Mouse (Mus musculus) heart, postnatal 0 days (tissue): ENCODE results near the gene Chmp5. TPM values are rescaled to one million over a fixed set of nuclear protein-coding genes. Genes with fewer than 3 reads are reported as not detected.

Source experiments
- ATAC-seq: fragments of 200-750 bp; cut with Nextera tagmentation; 2 replicates; pipeline ENCODE4 v1.8.0; 2017; ENCODE audit warnings: low read depth, moderate number of reproducible peaks, moderate library complexity; ENCODE audit not compliant: insufficient read depth
- DNase-seq: peaks from one replicate; pipeline ENCODE4 v3.0.0-alpha.2; 2016; ENCODE audit warnings: low spot score
- H3K27ac ChIP-seq: fragments of 300-500 bp; sonication (generic); 2 replicates; pipeline ENCODE4 v1.5.1; 2014; ENCODE audit warnings: low read depth, mild to moderate bottlenecking
- H3K27me3 ChIP-seq: fragments of 300-500 bp; sonication (generic); 2 replicates; pipeline ENCODE4 v1.6.1; 2014; ENCODE audit warnings: low read length, mixed read lengths; ENCODE audit not compliant: control insufficient read depth, insufficient read depth
- H3K36me3 ChIP-seq: fragments of 300-500 bp; sonication (generic); replicated peaks from 2 replicates; pipeline ENCODE4 v1.6.1; 2014; ENCODE audit warnings: low read length, mixed read lengths; ENCODE audit not compliant: control insufficient read depth, insufficient read depth
- H3K4me1 ChIP-seq: fragments of 300-500 bp; sonication (generic); 2 replicates; pipeline ENCODE4 v1.6.1; 2014; ENCODE audit warnings: antibody characterized with exemption; ENCODE audit not compliant: control insufficient read depth, insufficient read depth
- H3K4me2 ChIP-seq: fragments of 300-500 bp; sonication (generic); 2 replicates; pipeline ENCODE4 v1.6.1; 2014; ENCODE audit warnings: low read depth, mild to moderate bottlenecking, low read length, moderate library complexity
- H3K4me3 ChIP-seq: fragments of 300-500 bp; sonication (generic); 2 replicates; pipeline ENCODE4 v1.5.1; 2014; ENCODE audit warnings: low read depth, low read length
- H3K9ac ChIP-seq: fragments of 300-500 bp; sonication (generic); replicated peaks from 2 replicates; pipeline ENCODE4 v1.6.1; 2014; ENCODE audit warnings: low read depth, low read length, mixed read lengths
- H3K9me3 ChIP-seq: fragments of 300-500 bp; sonication (generic); replicated peaks from 2 replicates; pipeline ENCODE4 v1.6.1; 2016; ENCODE audit warnings: low read length; ENCODE audit not compliant: control insufficient read depth
- CTCF ChIP-seq: IDR thresholded peaks from 2 replicates; pipeline ENCODE4 v1.5.1; 2016; ENCODE audit warnings: antibody characterized with exemption, control low read depth, low read depth
- EP300 ChIP-seq: IDR thresholded peaks from 2 replicates; pipeline ENCODE4 v1.6.1; 2016; ENCODE audit warnings: antibody characterized with exemption, low read depth
- WGBS: fragments of 180-500 bp; shearing (Covaris S2); extraction: QIAGEN DNeasy Blood & Tissue Kit; methylation state at CpG from one replicate; pipeline ENCODE4 v1.1.7; 2014; 5-methylcytosine and 5-hydroxymethylcytosine counted together
- polyA plus RNA-seq: library from polyadenylated mRNA; unstranded; fragments of >200 nt; fragmentation: Nextera tagmentation; extraction: Ambion mirVana; gene quantifications from 2 replicates; pipeline ENCODE4 v1.2.1, GENCODE M21; 2015
- total RNA-seq: library from RNA; depleted of rRNA; stranded (reverse); fragments of >200 nt; gene quantifications from 2 replicates; pipeline ENCODE4 v1.2.3, GENCODE M21; 2014; ENCODE audit warnings: low replicate concordance

Chmp5 gene
- total and polyA plus RNA-seq, 2 experiments from 2014 or later, result 17.7 to 72.3 TPM

DNA sequence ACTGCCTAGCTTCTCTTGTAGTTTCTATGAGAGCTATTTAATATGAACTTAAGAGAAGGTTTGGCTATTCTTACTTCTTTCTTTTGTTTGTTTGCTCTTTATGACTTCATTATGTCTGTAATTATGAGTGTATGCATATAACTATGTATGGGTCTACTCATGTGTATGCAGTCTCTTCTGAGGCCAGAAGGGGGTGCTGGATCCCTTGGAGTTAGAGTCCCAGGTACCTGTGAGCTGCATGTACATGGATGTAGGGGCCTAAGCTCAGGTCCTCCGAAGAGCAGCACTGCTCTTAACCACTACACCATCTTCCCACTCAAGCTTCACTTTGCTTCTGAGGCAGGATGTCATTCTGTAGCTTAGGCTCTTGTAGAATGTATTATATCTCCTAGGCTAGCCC, 5.3 kb downstream of the Chmp5 start:
- Histone ChIP-seq H3K27me3 (no peaks in the 10 kb centered on the region), H3K9ac (no peak overlapping the region), H3K4me1 (peaks cover 5% of the 10 kb centered on the region; the same call in 1 of the 2 replicates), H3K9me3 (no peaks in the 10 kb centered on the region), H3K4me3 (no peak overlapping the region), H3K27ac (no peak overlapping the region), H3K4me2 (no peak overlapping the region), H3K36me3 (peaks cover 54% of the 10 kb centered on the region)
- ATAC-seq, result no peak
- DNase-seq, result no peak
- TF ChIP-seq CTCF (peak; percentile 36), EP300 (no peak)
- WGBS, result 83% methylated on average over 1 of the region's 1 CpGs

DNA sequence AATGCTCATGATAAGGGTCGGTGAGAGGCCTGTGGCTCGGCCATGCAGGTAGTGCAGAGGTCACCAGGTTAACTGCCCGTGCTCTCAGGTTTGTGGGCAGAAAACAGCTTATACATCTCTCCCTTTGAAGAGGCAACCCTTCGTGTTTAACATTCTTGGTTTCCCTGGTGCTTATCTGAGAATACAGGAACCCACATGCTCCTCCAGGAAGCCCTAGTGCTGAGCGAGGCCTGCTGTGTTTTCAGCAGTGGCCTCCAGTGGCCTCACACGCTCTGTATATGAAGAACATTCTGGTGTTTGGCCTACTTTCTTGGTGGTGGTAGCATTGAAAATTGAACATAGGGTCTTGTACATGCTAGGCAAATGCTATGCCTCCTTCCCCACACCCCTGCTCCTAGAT, 7.7 kb downstream of the Chmp5 start:
- Histone ChIP-seq H3K4me3 (no peak overlapping the region), H3K36me3 (peaks cover 76% of the 10 kb centered on the region), H3K4me2 (no peak overlapping the region), H3K9me3 (no peaks in the 10 kb centered on the region), H3K27ac (no peak overlapping the region), H3K9ac (no peak overlapping the region), H3K27me3 (no peaks in the 10 kb centered on the region), H3K4me1 (no peaks in the 10 kb centered on the region)
- no peak for TF ChIP-seq EP300
- no peak for TF ChIP-seq CTCF
- DNase-seq (no peak), ATAC-seq (no peak)
- WGBS, result 70% methylated on average over 6 of the region's 6 CpGs

- Histone ChIP-seq H3K9ac (no peak overlapping the region), H3K9me3 (no peaks in the 10 kb centered on the region), H3K27ac (no peak overlapping the region), H3K4me2 (no peak overlapping the region), H3K4me3 (no peak overlapping the region), H3K36me3 (peaks cover 69% of the 10 kb centered on the region), H3K4me1 (no peaks in the 10 kb centered on the region), H3K27me3 (no peaks in the 10 kb centered on the region)
- 79% methylated on average over 3 of the region's 3 CpGs for WGBS
- TF ChIP-seq CTCF (no peak), EP300 (no peak)
- DNase-seq (no peak), ATAC-seq (no peak)
These were observed 15.3 kb downstream of the Chmp5 start for GRCm38 (mm10) chr4:40963536-40963935.

GRCm38 (mm10) chr4:40969161-40969560, 21.0 kb downstream of the Chmp5 start:
- no peak for DNase-seq
- no peak for ATAC-seq
- 53% methylated on average over 4 of the region's 4 CpGs for WGBS

DNA sequence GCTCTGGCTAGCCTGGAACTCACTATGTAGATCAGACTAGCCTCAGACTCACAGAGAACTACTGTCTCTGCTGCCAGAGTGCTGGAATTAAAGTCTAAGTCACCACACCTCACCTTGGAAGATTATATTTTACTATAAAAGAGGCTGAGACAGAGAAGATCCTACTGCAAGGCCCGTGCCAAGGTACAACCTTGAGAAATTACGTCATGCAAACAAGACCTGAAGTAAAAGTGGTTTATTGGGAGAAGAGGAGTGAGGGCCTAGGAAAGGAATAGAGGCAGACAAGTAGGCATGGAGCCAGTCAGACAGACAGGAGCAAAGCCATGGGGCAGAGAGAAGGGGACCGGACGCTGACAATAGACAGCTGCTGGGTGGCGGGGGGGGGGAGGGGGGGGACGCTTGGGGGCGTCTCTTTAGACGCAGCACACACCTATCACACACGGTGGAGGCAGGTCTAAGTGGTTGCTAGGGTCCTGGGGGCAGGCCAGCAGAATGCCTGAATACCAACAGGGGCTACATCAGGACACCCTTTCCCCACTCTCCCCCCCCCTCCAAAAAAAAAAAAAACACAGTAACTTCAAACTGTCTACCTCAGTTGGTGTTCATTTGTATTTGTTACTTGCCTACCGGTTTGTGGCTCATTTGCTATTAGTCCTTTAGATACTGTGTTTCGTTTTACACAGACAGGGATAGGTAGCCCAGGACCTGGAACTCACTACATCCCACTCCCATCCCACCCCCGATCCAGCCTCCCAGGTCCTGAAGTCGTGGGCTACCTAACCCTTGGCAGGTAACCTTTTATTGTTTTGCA, 21.8 kb downstream of the Chmp5 start:
- peak overlapping the region; percentile 92 for H3K27ac ChIP-seq
- H3K9ac ChIP-seq, result peak overlapping the region; percentile 75
- DNase-seq (peak; percentile 38), ATAC-seq (peak; percentile 45)
- peaks cover 25% of the 10 kb centered on the region for H3K4me1 ChIP-seq
- H3K9me3 ChIP-seq, result no peaks in the 10 kb centered on the region
- peak overlapping the region; percentile 73 for H3K4me3 ChIP-seq
- no peak for TF ChIP-seq EP300
- no peak for TF ChIP-seq CTCF
- peak overlapping the region; percentile 77 for H3K4me2 ChIP-seq
- no peaks in the 10 kb centered on the region for H3K27me3 ChIP-seq
- peaks cover 14% of the 10 kb centered on the region for H3K36me3 ChIP-seq
- WGBS, result 10% methylated on average over 12 of the region's 13 CpGs

More at GRCm38 (mm10) chr4:40969161-40969560, 21.0 kb downstream of the Chmp5 start:
- no peak overlapping the region for H3K27ac ChIP-seq
- H3K36me3 ChIP-seq, result peaks cover 20% of the 10 kb centered on the region
- H3K9me3 ChIP-seq, result no peaks in the 10 kb centered on the region
- H3K4me1 ChIP-seq, result peaks cover 25% of the 10 kb centered on the region
- TF ChIP-seq CTCF (no peak), EP300 (no peak)
- no peak overlapping the region for H3K4me2 ChIP-seq
- H3K4me3 ChIP-seq, result no peak overlapping the region
- H3K27me3 ChIP-seq, result no peaks in the 10 kb centered on the region
- H3K9ac ChIP-seq, result no peak overlapping the region

- H3K4me2 ChIP-seq, result peak overlapping the region; percentile 77
- DNase-seq, result no peak
- no peaks in the 10 kb centered on the region for H3K9me3 ChIP-seq
- peak overlapping the region; percentile 73 for H3K4me3 ChIP-seq
- H3K27me3 ChIP-seq, result no peaks in the 10 kb centered on the region
- peak; percentile 25 for ATAC-seq
- H3K27ac ChIP-seq, result peak overlapping the region; percentile 92
- TF ChIP-seq EP300 (peak; percentile 83; the same call in 1 of the 2 replicates), CTCF (no peak)
- WGBS, result under 1% methylated on average over 16 of the region's 16 CpGs
- peak overlapping the region; percentile 75 for H3K9ac ChIP-seq
- H3K36me3 ChIP-seq, result peaks cover 11% of the 10 kb centered on the region
- peaks cover 25% of the 10 kb centered on the region for H3K4me1 ChIP-seq
These were observed 22.3 kb downstream of the Chmp5 start for GRCm38 (mm10) chr4:40970592-40970841.
